Mouse (Mus musculus): ENCODE data around the gene Dnaaf3. TPM values are rescaled to one million over a fixed set of nuclear protein-coding genes. Genes with fewer than 3 reads are reported as not detected.

The Dnaaf3 gene
- polyA plus RNA-seq, 1 experiment from 2014 or later = 0.95 TPM

DNA sequence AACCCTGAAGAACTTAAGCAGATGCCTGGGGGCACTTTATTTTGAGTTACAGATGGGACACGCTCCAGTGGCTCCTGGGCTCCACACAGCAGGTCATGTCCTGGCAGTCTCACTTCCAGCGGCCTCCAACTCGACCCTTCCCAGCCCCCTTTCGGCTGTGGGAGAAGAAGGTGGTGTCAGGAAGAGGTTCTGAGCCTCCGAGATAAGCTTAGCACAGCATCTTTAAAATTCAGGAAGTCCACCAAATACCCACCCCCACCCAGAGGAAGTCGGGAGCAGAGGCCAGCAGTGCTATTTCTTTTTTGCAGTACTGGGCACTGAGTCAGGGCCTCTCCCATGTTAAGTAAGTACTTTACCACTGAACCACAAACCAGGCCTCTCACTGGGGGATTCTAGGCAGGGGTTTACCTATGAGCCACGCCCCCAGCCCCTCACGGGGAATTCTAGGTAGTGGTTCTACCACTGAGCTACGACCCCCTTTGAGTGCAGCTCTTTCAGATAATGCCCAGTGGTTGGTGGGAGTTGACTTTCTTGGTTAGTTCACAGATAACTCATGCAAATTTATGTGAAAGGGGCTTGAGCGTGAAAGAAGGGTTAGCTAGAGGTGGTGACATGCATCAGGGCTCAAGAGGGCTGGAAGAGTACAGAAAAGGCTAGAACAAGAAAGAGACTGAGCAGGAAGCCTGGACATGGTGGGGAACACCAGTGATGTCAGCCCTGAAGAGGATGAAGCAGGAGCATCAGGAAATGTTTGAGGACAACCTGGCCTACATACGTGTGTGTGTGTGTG lies 27.4 kb downstream of the Dnaaf3 start:
- Histone ChIP-seq H3K4me3 (ENCODE audit: low read depth, low read length) (no peak overlapping the region), H3K27me3 (ENCODE audit: control insufficient read depth, insufficient read depth, low read length) (no peaks in the 10 kb centered on the region), H3K36me3 (ENCODE audit: control insufficient read depth, insufficient read depth, low read length) (no peaks in the 10 kb centered on the region), H3K27ac (ENCODE audit: low read depth, low read length) (no peak overlapping the region), H3K4me1 (ENCODE audit: control insufficient read depth, insufficient read depth, low read length) (peaks cover 7% of the 10 kb centered on the region; the same call in 1 of the 2 replicates), H3K4me2 (ENCODE audit: low read depth) (no peak overlapping the region), H3K9me3 (ENCODE audit: control insufficient read depth, low read length) (no peaks in the 10 kb centered on the region), H3K9ac (ENCODE audit: low read length) (no peak overlapping the region)
- ATAC-seq (ENCODE audit: insufficient read depth, low FRiP score, low TSS enrichment) = no peak
- DNase-seq (ENCODE audit: low spot score) = no peak
- WGBS = 58% methylated on average over 11 of the region's 11 CpGs

GRCm38 (mm10) chr7:4503858-4504257 lies 28.4 kb downstream of the Dnaaf3 start:
- H3K4me3 ChIP-seq (ENCODE audit: low read depth, low read length) = no peak overlapping the region
- no peaks in the 10 kb centered on the region for H3K27me3 ChIP-seq (ENCODE audit: control insufficient read depth, insufficient read depth, low read length)
- DNase-seq (ENCODE audit: low spot score) = no peak
- no peaks in the 10 kb centered on the region for H3K9me3 ChIP-seq (ENCODE audit: control insufficient read depth, low read length)
- no peak for ATAC-seq (ENCODE audit: insufficient read depth, low FRiP score, low TSS enrichment)
- no peak overlapping the region for H3K27ac ChIP-seq (ENCODE audit: low read depth, low read length)
- no peak overlapping the region for H3K9ac ChIP-seq (ENCODE audit: low read length)
- no peaks in the 10 kb centered on the region for H3K36me3 ChIP-seq (ENCODE audit: control insufficient read depth, insufficient read depth, low read length)
- H3K4me1 ChIP-seq (ENCODE audit: control insufficient read depth, insufficient read depth, low read length) = peaks cover 17% of the 10 kb centered on the region
- 80% methylated on average over 5 of the region's 5 CpGs for WGBS
- H3K4me2 ChIP-seq (ENCODE audit: low read depth) = no peak overlapping the region

DNA sequence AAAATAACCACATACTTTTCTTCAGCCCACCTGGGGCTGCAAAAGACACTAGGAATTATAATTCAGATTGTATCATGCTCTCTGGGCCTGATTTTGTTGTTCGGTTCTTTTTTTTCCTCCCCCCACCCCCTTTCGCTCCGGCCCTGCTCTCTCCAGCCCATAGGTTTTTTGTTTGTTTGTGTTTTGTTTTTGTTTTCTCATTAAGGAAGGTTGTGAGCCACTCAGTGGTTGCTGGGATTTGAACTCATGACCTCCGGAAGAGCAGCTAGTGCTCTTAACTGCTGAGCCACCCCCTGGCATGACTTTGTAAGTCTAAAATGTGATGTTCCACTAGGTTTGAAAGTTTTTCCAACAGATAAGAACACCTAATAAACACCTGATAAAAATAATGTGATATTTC lies 29.2 kb downstream of the Dnaaf3 start:
- DNase-seq (ENCODE audit: low spot score) = no peak
- H3K9ac ChIP-seq (ENCODE audit: low read length) = no peak overlapping the region
- 86% methylated on average over 4 of the region's 4 CpGs for WGBS
- H3K4me3 ChIP-seq (ENCODE audit: low read depth, low read length) = no peak overlapping the region
- H3K36me3 ChIP-seq (ENCODE audit: control insufficient read depth, insufficient read depth, low read length) = no peaks in the 10 kb centered on the region
- peaks cover 24% of the 10 kb centered on the region for H3K4me1 ChIP-seq (ENCODE audit: control insufficient read depth, insufficient read depth, low read length)
- no peak overlapping the region for H3K27ac ChIP-seq (ENCODE audit: low read depth, low read length)
- ATAC-seq (ENCODE audit: insufficient read depth, low FRiP score, low TSS enrichment) = no peak
- H3K27me3 ChIP-seq (ENCODE audit: control insufficient read depth, insufficient read depth, low read length) = no peaks in the 10 kb centered on the region
- no peak overlapping the region for H3K4me2 ChIP-seq (ENCODE audit: low read depth)
- H3K9me3 ChIP-seq (ENCODE audit: control insufficient read depth, low read length) = no peaks in the 10 kb centered on the region

DNA sequence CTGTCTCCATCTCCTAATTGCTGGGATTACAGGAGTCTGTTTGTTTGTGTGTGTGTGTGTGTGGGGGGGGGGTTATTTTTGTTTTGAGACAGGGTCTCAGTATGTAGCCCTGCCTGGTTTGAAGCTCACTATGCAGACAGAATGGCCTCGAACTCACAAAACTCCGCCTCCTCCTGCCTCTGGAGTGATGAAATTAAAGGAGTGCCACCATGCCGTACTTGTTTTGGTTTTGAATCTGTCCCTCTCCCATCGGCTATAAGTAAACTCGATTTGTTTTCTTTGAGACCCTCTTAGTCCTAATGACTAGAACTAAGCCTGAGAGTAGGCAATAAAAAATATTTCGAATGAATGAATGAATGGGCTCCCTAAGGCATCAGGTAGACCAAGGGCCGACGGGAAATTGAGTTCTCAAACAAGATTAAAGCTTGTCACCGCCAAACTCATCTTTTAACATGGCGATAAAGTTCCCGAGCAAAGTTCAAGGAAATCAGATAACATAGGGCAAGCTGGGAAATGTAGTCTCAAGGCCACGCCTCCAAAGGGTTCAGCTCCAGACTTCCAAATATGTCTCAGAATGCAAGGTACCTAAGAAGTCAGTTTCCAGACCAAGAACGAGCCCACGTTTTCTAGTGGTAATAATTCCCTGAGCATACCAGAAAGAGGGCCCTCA lies 29.7 kb downstream of the Dnaaf3 start:
- Histone ChIP-seq H3K9ac (ENCODE audit: low read length) (peak overlapping the region; percentile 92; the same call in 1 of the 2 replicates), H3K4me3 (ENCODE audit: low read depth, low read length) (peak overlapping the region; percentile 94), H3K27ac (ENCODE audit: low read depth, low read length) (no peak overlapping the region), H3K27me3 (ENCODE audit: control insufficient read depth, insufficient read depth, low read length) (no peaks in the 10 kb centered on the region), H3K9me3 (ENCODE audit: control insufficient read depth, low read length) (no peaks in the 10 kb centered on the region), H3K4me2 (ENCODE audit: low read depth) (peak overlapping the region; percentile 65), H3K4me1 (ENCODE audit: control insufficient read depth, insufficient read depth, low read length) (peaks cover 28% of the 10 kb centered on the region), H3K36me3 (ENCODE audit: control insufficient read depth, insufficient read depth, low read length) (no peaks in the 10 kb centered on the region)
- 13% methylated on average over 14 of the region's 14 CpGs for WGBS
- DNase-seq (ENCODE audit: low spot score) = peak; percentile 34
- no peak for ATAC-seq (ENCODE audit: insufficient read depth, low FRiP score, low TSS enrichment)

- Histone ChIP-seq H3K36me3 (ENCODE audit: control insufficient read depth, insufficient read depth, low read length) (no peaks in the 10 kb centered on the region), H3K4me1 (ENCODE audit: control insufficient read depth, insufficient read depth, low read length) (peaks cover 28% of the 10 kb centered on the region), H3K4me3 (ENCODE audit: low read depth, low read length) (peak within 1 kb of the TSS; percentile 94), H3K9ac (ENCODE audit: low read length) (peak within 1 kb of the TSS; percentile 92), H3K9me3 (ENCODE audit: control insufficient read depth, low read length) (no peaks in the 10 kb centered on the region), H3K4me2 (ENCODE audit: low read depth) (peak within 1 kb of the TSS; percentile 65), H3K27ac (ENCODE audit: low read depth, low read length) (peak within 1 kb of the TSS; percentile 79), H3K27me3 (ENCODE audit: control insufficient read depth, insufficient read depth, low read length) (no peaks in the 10 kb centered on the region)
- under 1% methylated on average over 60 of the region's 62 CpGs for WGBS
- peak; percentile 87 for ATAC-seq (ENCODE audit: insufficient read depth, low FRiP score, low TSS enrichment)
- DNase-seq (ENCODE audit: low spot score) = peak; percentile 92
These were observed 30.5 kb downstream of the Dnaaf3 start, which contains the start of gene Ppp1r12c for GRCm38 (mm10) chr7:4501558-4502397. Gene Ppp1r12c (minus strand): TSS chr7:4501680.

- ATAC-seq (ENCODE audit: insufficient read depth, low FRiP score, low TSS enrichment) = peak; percentile 35
- peak overlapping the region; percentile 92 for H3K9ac ChIP-seq (ENCODE audit: low read length)
- H3K9me3 ChIP-seq (ENCODE audit: control insufficient read depth, low read length) = no peaks in the 10 kb centered on the region
- peak; percentile 33 for DNase-seq (ENCODE audit: low spot score)
- no peaks in the 10 kb centered on the region for H3K27me3 ChIP-seq (ENCODE audit: control insufficient read depth, insufficient read depth, low read length)
- H3K36me3 ChIP-seq (ENCODE audit: control insufficient read depth, insufficient read depth, low read length) = 0 out of 2 replicates have a peak, but pooled peaks cover 3% of the 10 kb centered on the region
- H3K4me1 ChIP-seq (ENCODE audit: control insufficient read depth, insufficient read depth, low read length) = peaks cover 28% of the 10 kb centered on the region
- H3K4me2 ChIP-seq (ENCODE audit: low read depth) = peak overlapping the region; percentile 65
- WGBS = under 1% methylated on average over 37 of the region's 52 CpGs
- H3K4me3 ChIP-seq (ENCODE audit: low read depth, low read length) = peak overlapping the region; percentile 94
- H3K27ac ChIP-seq (ENCODE audit: low read depth, low read length) = peak overlapping the region; percentile 79
These were observed 31.3 kb downstream of the Dnaaf3 start for GRCm38 (mm10) chr7:4500892-4501471.

DNA sequence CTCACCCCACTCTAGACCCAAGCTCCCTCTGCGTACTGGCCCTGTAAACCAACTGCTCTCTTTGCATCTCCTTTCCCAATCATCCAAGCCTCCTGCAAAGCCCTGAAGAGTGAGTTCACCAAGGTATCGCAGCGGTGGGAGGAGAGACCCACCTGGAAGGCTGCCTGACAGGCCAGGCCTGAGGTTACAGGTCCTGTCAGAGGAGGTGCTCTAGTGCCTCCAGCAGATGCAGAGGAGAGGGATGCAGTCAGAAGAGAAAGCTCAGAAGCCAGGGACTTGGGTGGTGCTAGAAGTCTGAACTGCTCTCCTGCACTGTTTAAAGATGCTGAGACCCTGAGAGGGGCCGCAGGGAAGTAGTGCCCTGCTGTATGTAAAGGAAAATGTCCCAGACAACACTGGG lies 33.2 kb downstream of the Dnaaf3 start:
- WGBS = 92% methylated on average over 4 of the region's 4 CpGs
- Histone ChIP-seq H3K4me2 (ENCODE audit: low read depth) (peak overlapping the region; percentile 21), H3K9me3 (ENCODE audit: control insufficient read depth, low read length) (no peaks in the 10 kb centered on the region), H3K27me3 (ENCODE audit: control insufficient read depth, insufficient read depth, low read length) (no peaks in the 10 kb centered on the region), H3K27ac (ENCODE audit: low read depth, low read length) (no peak overlapping the region), H3K4me3 (ENCODE audit: low read depth, low read length) (no peak overlapping the region), H3K36me3 (ENCODE audit: control insufficient read depth, insufficient read depth, low read length) (0 out of 2 replicates have a peak, but pooled peaks cover 3% of the 10 kb centered on the region), H3K9ac (ENCODE audit: low read length) (peak overlapping the region; percentile 8; the same call in 1 of the 2 replicates), H3K4me1 (ENCODE audit: control insufficient read depth, insufficient read depth, low read length) (peaks cover 28% of the 10 kb centered on the region)
- DNase-seq (ENCODE audit: low spot score) = no peak
- no peak for ATAC-seq (ENCODE audit: insufficient read depth, low FRiP score, low TSS enrichment)

GRCm38 (mm10) chr7:4498251-4498650 lies 34.0 kb downstream of the Dnaaf3 start:
- DNase-seq (ENCODE audit: low spot score) (peak; percentile 80), ATAC-seq (ENCODE audit: insufficient read depth, low FRiP score, low TSS enrichment) (peak; percentile 68)
- Histone ChIP-seq H3K27me3 (ENCODE audit: control insufficient read depth, insufficient read depth, low read length) (no peaks in the 10 kb centered on the region), H3K36me3 (ENCODE audit: control insufficient read depth, insufficient read depth, low read length) (0 out of 2 replicates have a peak, but pooled peaks cover 3% of the 10 kb centered on the region), H3K9me3 (ENCODE audit: control insufficient read depth, low read length) (no peaks in the 10 kb centered on the region), H3K4me2 (ENCODE audit: low read depth) (no peak overlapping the region; the same call in none of the 2 replicates), H3K4me1 (ENCODE audit: control insufficient read depth, insufficient read depth, low read length) (peaks cover 28% of the 10 kb centered on the region), H3K9ac (ENCODE audit: low read length) (peak overlapping the region; percentile 15; the same call in 1 of the 2 replicates), H3K4me3 (ENCODE audit: low read depth, low read length) (no peak overlapping the region; the same call in 1 of the 2 replicates), H3K27ac (ENCODE audit: low read depth, low read length) (no peak overlapping the region)
- 18% methylated on average over 9 of the region's 9 CpGs for WGBS
